Mouse (Mus musculus) embryonic facial prominence, embryonic 14.5 days (tissue): ENCODE data around the gene Cpsf4l. TPM values are rescaled to one million over a fixed set of nuclear protein-coding genes. Genes with fewer than 3 reads are reported as not detected.

Source experiments
- ATAC-seq: fragments of 200-750 bp; cut with Nextera tagmentation; 2 replicates; pipeline ENCODE4 v1.8.0; 2017; ENCODE audit warnings: low read depth, moderate number of reproducible peaks, moderate TSS enrichment
- DNase-seq: peaks from one replicate; pipeline ENCODE4 v3.0.0-alpha.2; 2015; ENCODE audit warnings: low spot score
- H3K27ac ChIP-seq: fragments of 300-500 bp; sonication (generic); replicated peaks from 2 replicates; pipeline ENCODE4 v1.5.1; 2014; ENCODE audit warnings: low read depth, mild to moderate bottlenecking, low read length, moderate library complexity
- H3K27me3 ChIP-seq: fragments of 300-500 bp; sonication (generic); replicated peaks from 2 replicates; pipeline ENCODE4 v1.6.1; 2014; ENCODE audit warnings: low read length; ENCODE audit not compliant: control insufficient read depth, insufficient read depth
- H3K36me3 ChIP-seq: fragments of 300-500 bp; sonication (generic); 2 replicates; pipeline ENCODE4 v1.6.1; 2014; ENCODE audit warnings: low read length, mixed read lengths; ENCODE audit not compliant: control insufficient read depth, insufficient read depth
- H3K4me1 ChIP-seq: fragments of 300-500 bp; sonication (generic); 2 replicates; pipeline ENCODE4 v1.6.1; 2014; ENCODE audit warnings: antibody characterized with exemption, low read length; ENCODE audit not compliant: control insufficient read depth, insufficient read depth
- H3K4me2 ChIP-seq: fragments of 300-500 bp; sonication (generic); 2 replicates; pipeline ENCODE4 v1.6.1; 2014; ENCODE audit warnings: low read depth, mild to moderate bottlenecking, low read length, moderate library complexity, mixed read lengths
- H3K4me3 ChIP-seq: fragments of 300-500 bp; sonication (generic); 2 replicates; pipeline ENCODE4 v1.5.1; 2014; ENCODE audit warnings: low read depth, mild to moderate bottlenecking, low read length
- H3K9ac ChIP-seq: fragments of 300-500 bp; sonication (generic); 2 replicates; pipeline ENCODE4 v1.6.1; 2014; ENCODE audit warnings: low read depth, mild to moderate bottlenecking, low read length, moderate library complexity, mixed read lengths
- H3K9me3 ChIP-seq: fragments of 300-500 bp; sonication (generic); 2 replicates; pipeline ENCODE4 v1.6.1; 2016; ENCODE audit warnings: low read length; ENCODE audit not compliant: control insufficient read depth
- WGBS: fragments of 180-500 bp; shearing (Covaris S2); extraction: QIAGEN DNeasy Blood & Tissue Kit; methylation state at CpG from one replicate; pipeline ENCODE4 v1.1.7; 2014; 5-methylcytosine and 5-hydroxymethylcytosine counted together
- polyA plus RNA-seq: library from polyadenylated mRNA; unstranded; fragments of >200 nt; fragmentation: Nextera tagmentation; extraction: Ambion mirVana; gene quantifications from 2 replicates; pipeline ENCODE4 v1.2.1, GENCODE M21; 2014

Gene Cpsf4l
- polyA plus RNA-seq, result 1.2 and 2.1 TPM in 2 replicates

GRCm38 (mm10) chr11:113709731-113710256 is at the start of gene Cpsf4l:
TSS of gene Cpsf4l (minus strand) at chr11:113710017.
- Histone ChIP-seq H3K4me3 (no peak within 1 kb of the TSS), H3K9ac (peak within 1 kb of the TSS; percentile 30; the same call in 1 of the 2 replicates), H3K27ac (peak within 1 kb of the TSS; percentile 64), H3K9me3 (no peaks in the 10 kb centered on the region), H3K27me3 (no peaks in the 10 kb centered on the region), H3K36me3 (no peaks in the 10 kb centered on the region), H3K4me2 (peak within 1 kb of the TSS; percentile 3; the same call in 1 of the 2 replicates), H3K4me1 (peaks cover 19% of the 10 kb centered on the region)
- DNase-seq (peak; percentile 69), ATAC-seq (peak; percentile 45; the same call in 1 of the 2 replicates)
- 4% methylated on average over 11 of the region's 11 CpGs for WGBS

GRCm38 (mm10) chr11:113758851-113759250 is 49.0 kb upstream of the Cpsf4l start:
- Histone ChIP-seq H3K4me3 (no peak overlapping the region), H3K9me3 (no peaks in the 10 kb centered on the region), H3K36me3 (no peaks in the 10 kb centered on the region), H3K9ac (no peak overlapping the region), H3K4me2 (no peak overlapping the region), H3K4me1 (peaks cover 13% of the 10 kb centered on the region), H3K27ac (no peak overlapping the region), H3K27me3 (no peaks in the 10 kb centered on the region)
- ATAC-seq, result no peak
- no peak for DNase-seq
- WGBS, result 95% methylated on average over 5 of the region's 5 CpGs

DNA sequence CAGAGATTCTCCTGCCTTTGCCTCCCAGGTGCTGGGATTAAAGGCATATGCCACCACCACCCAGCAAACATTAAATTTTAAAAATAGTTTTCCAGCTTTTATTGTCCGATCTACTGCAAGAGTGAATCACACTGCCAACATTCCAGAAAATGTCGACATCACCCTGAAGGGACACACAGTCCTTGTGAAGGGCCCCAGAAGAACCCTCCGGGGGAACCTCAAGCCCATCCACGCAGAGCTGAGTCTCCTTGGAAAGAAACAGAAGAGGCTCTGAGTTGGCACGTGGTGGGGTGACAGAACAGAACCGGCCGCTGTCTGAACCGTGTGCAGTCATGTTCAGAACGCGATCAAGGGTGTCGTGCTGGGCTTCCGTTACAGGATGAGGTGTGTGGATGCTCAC is 46.8 kb upstream of the Cpsf4l start:
- no peak for DNase-seq
- Histone ChIP-seq H3K9me3 (no peaks in the 10 kb centered on the region), H3K36me3 (no peaks in the 10 kb centered on the region), H3K27me3 (no peaks in the 10 kb centered on the region), H3K4me2 (no peak overlapping the region), H3K27ac (no peak overlapping the region), H3K4me1 (peaks cover 10% of the 10 kb centered on the region; the same call in 1 of the 2 replicates), H3K4me3 (no peak overlapping the region), H3K9ac (no peak overlapping the region)
- ATAC-seq, result no peak
- 92% methylated on average over 12 of the region's 12 CpGs for WGBS

GRCm38 (mm10) chr11:113755878-113756277 is 46.1 kb upstream of the Cpsf4l start:
- H3K9me3 ChIP-seq, result no peaks in the 10 kb centered on the region
- H3K4me2 ChIP-seq, result no peak overlapping the region
- no peaks in the 10 kb centered on the region for H3K36me3 ChIP-seq
- H3K4me1 ChIP-seq, result peaks cover 10% of the 10 kb centered on the region; the same call in 1 of the 2 replicates
- WGBS, result 90% methylated on average over 14 of the region's 14 CpGs
- ATAC-seq, result no peak
- H3K27me3 ChIP-seq, result no peaks in the 10 kb centered on the region
- no peak for DNase-seq
- no peak overlapping the region for H3K4me3 ChIP-seq
- no peak overlapping the region for H3K27ac ChIP-seq
- no peak overlapping the region for H3K9ac ChIP-seq

DNA sequence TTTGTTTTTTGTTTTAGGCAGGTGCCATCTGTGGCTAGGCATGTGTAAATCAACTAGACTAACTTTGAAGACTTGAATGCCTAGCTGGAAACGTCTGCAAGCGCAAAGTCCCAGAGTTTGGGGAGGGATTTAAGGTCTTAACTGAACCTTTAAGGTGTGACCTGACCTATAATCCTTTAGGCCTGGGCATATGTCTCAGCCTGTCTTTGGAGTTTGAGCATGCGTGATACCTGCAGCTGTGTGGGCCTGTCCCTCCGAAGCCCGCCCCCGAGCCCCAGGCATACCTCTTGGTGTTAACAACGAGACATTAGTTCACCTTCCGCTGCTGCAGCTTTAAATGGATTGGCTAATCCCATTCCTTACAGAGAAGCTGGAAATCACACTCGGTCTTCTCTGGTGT is 45.0 kb upstream of the Cpsf4l start:
- WGBS, result 29% methylated on average over 9 of the region's 9 CpGs
- no peak for DNase-seq
- H3K9me3 ChIP-seq, result no peaks in the 10 kb centered on the region
- H3K27ac ChIP-seq, result no peak overlapping the region
- H3K4me3 ChIP-seq, result no peak overlapping the region
- H3K36me3 ChIP-seq, result no peaks in the 10 kb centered on the region
- H3K27me3 ChIP-seq, result no peaks in the 10 kb centered on the region
- no peak overlapping the region for H3K4me2 ChIP-seq
- H3K9ac ChIP-seq, result no peak overlapping the region
- H3K4me1 ChIP-seq, result peaks cover 6% of the 10 kb centered on the region; the same call in 1 of the 2 replicates
- no peak for ATAC-seq

DNA sequence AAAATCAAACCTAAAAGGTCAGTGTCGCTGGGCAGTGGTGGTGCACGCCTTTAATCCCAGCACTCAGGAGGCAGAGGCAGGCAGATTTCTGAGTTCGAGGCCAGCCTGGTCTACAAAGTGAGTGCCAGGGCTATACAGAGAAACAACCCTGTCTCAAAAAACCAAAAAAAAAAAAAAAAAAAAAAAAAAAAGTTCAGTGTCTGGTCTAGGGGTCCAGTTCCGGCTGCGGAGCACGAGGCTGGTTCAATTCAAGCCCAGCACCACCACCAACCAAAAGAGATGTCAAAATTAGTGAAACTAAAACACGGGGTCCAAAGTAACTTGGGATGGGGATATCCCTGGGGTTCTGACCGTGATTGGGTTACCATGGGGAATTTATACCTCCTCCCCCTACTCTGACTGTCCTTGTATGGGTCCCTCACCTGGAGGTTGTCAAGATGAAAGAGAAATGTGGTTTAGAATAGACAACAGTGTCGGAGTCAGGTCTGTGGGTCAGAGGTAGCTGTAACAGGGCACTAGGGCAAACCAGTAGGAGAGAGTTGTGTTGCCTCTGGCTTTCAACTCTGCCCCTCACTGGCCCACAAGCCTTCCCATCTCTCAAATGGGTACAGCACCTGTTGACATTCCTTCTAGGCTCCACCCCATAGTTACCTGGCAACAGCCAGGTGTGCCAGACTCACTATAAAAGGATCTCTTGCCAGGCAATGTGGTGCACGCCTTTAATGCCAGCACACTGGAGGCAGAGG is 43.0 kb upstream of the Cpsf4l start:
- Histone ChIP-seq H3K4me3 (no peak overlapping the region), H3K27ac (peak overlapping the region; percentile 99; the same call in 1 of the 2 replicates), H3K9ac (no peak overlapping the region), H3K4me2 (peak overlapping the region; percentile 94), H3K9me3 (no peaks in the 10 kb centered on the region), H3K36me3 (0 out of 2 replicates have a peak, but pooled peaks cover under 1% of the 10 kb centered on the region), H3K27me3 (no peaks in the 10 kb centered on the region), H3K4me1 (peaks cover 18% of the 10 kb centered on the region)
- no peak for DNase-seq
- 92% methylated on average over 10 of the region's 10 CpGs for WGBS
- no peak for ATAC-seq

DNA sequence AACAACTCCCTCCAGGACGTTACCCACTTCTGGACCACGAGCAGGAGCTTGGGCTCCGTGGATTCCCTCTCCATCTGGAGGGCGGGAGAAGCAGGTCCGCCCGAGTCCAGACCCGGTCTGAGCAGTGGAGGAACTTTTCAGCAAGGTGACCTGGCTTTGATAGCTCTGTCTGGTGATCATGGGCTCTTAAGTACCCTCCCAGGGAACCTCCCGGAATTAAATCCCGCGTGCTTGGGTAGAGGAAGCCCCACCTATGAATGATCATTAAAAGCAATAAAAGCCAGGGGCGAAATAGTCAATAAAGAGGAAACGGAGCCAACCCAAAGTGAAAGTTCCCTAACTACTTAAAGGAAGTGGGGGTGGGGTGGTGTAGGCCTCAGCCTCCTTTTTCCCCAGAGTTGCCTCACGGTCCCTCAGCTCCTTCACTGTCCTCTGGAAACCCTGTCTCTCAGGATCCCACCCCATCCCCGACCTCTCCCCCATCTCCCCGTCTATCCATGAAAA is 42.4 kb upstream of the Cpsf4l start:
- no peaks in the 10 kb centered on the region for H3K9me3 ChIP-seq
- WGBS, result 25% methylated on average over 15 of the region's 15 CpGs
- DNase-seq (no peak), ATAC-seq (no peak)
- H3K4me3 ChIP-seq, result peak overlapping the region; percentile 71
- H3K36me3 ChIP-seq, result 0 out of 2 replicates have a peak, but pooled peaks cover 4% of the 10 kb centered on the region
- H3K27me3 ChIP-seq, result no peaks in the 10 kb centered on the region
- peaks cover 24% of the 10 kb centered on the region for H3K4me1 ChIP-seq
- H3K4me2 ChIP-seq, result peak overlapping the region; percentile 94
- peak overlapping the region; percentile 99 for H3K27ac ChIP-seq
- peak overlapping the region; percentile 91 for H3K9ac ChIP-seq

GRCm38 (mm10) chr11:113751484-113752084 is 41.8 kb upstream of the Cpsf4l start, which contains the start of gene Cdc42ep4:
TSS of gene Cdc42ep4 (minus strand) at chr11:113751881.
- ATAC-seq (peak; percentile 86), DNase-seq (peak; percentile 98)
- H3K4me2 ChIP-seq, result peak within 1 kb of the TSS; percentile 94
- H3K9ac ChIP-seq, result peak within 1 kb of the TSS; percentile 91
- H3K4me3 ChIP-seq, result peak within 1 kb of the TSS; percentile 71
- peak within 1 kb of the TSS; percentile 99 for H3K27ac ChIP-seq
- H3K36me3 ChIP-seq, result 0 out of 2 replicates have a peak, but pooled peaks cover 4% of the 10 kb centered on the region
- whole genome bisulfite sequencing, result under 1% methylated on average over 39 of the region's 44 CpGs
- H3K9me3 ChIP-seq, result no peaks in the 10 kb centered on the region
- no peaks in the 10 kb centered on the region for H3K27me3 ChIP-seq
- H3K4me1 ChIP-seq, result peaks cover 29% of the 10 kb centered on the region
